Mouse (Mus musculus) kidney, embryonic 16.5 days (tissue): ENCODE data around the gene Gadd45gip1. TPM values are rescaled to one million over a fixed set of nuclear protein-coding genes. Genes with fewer than 3 reads are reported as not detected.

Experiments
- ATAC-seq: fragments of 200-750 bp; cut with Nextera tagmentation; 2 replicates; pipeline ENCODE4 v1.8.0; 2017; ENCODE audit warnings: moderate TSS enrichment; ENCODE audit not compliant: low FRiP score, low TSS enrichment
- H3K27ac ChIP-seq: fragments of 300-500 bp; sonication (generic); 2 replicates; pipeline ENCODE4 v1.5.1; 2014; ENCODE audit warnings: low read length
- H3K27me3 ChIP-seq: fragments of 300-500 bp; sonication (generic); 2 replicates; pipeline ENCODE4 v1.6.1; 2014; ENCODE audit warnings: low read length, control low read depth, mixed read lengths; ENCODE audit not compliant: insufficient read depth
- H3K36me3 ChIP-seq: fragments of 300-500 bp; sonication (generic); 2 replicates; pipeline ENCODE4 v1.6.1; 2014; ENCODE audit warnings: low read length, control low read depth, mixed read lengths; ENCODE audit not compliant: insufficient read depth
- H3K4me1 ChIP-seq: fragments of 300-500 bp; sonication (generic); 2 replicates; pipeline ENCODE4 v1.6.1; 2014; ENCODE audit warnings: low read length, control low read depth, mixed read lengths; ENCODE audit not compliant: insufficient read depth
- H3K4me2 ChIP-seq: fragments of 300-500 bp; sonication (generic); replicated peaks from 2 replicates; pipeline ENCODE4 v1.6.1; 2014; ENCODE audit warnings: low read depth, low read length
- H3K4me3 ChIP-seq: fragments of 300-500 bp; sonication (generic); 2 replicates; pipeline ENCODE4 v1.5.1; 2014; ENCODE audit warnings: mild to moderate bottlenecking, low read length
- H3K9ac ChIP-seq: fragments of 300-500 bp; sonication (generic); replicated peaks from 2 replicates; pipeline ENCODE4 v1.6.1; 2014; ENCODE audit warnings: low read length
- H3K9me3 ChIP-seq: fragments of 300-500 bp; sonication (generic); 2 replicates; pipeline ENCODE4 v1.6.1; 2016; ENCODE audit warnings: low read length, control low read depth
- WGBS: fragments of 180-500 bp; shearing (Covaris S2); extraction: QIAGEN DNeasy Blood & Tissue Kit; methylation state at CpG from one replicate; pipeline ENCODE4 v1.1.7; 2014; 5-methylcytosine and 5-hydroxymethylcytosine counted together
- polyA plus RNA-seq: library from polyadenylated mRNA; unstranded; fragments of >200 nt; fragmentation: Nextera tagmentation; extraction: Ambion mirVana; gene quantifications from 2 replicates; pipeline ENCODE4 v1.2.1, GENCODE M21; 2015

Gene Gadd45gip1
- polyA plus RNA-seq, 1 experiment from 2014 or later: 49.7 TPM

- Histone ChIP-seq H3K4me3 (no peak overlapping the region), H3K27ac (no peak overlapping the region; the same call in 1 of the 2 replicates), H3K36me3 (no peaks in the 10 kb centered on the region), H3K4me1 (peaks cover 9% of the 10 kb centered on the region; the same call in 1 of the 2 replicates), H3K9ac (no peak overlapping the region), H3K27me3 (peaks cover 88% of the 10 kb centered on the region), H3K9me3 (no peaks in the 10 kb centered on the region), H3K4me2 (no peak overlapping the region)
- no peak for ATAC-seq
- WGBS: 52% methylated on average over 7 of the region's 7 CpGs
Measured at GRCm38 (mm10) chr8:84794486-84794885, 36.8 kb upstream of the Gadd45gip1 start.

GRCm38 (mm10) chr8:84797256-84797797 lies 34.0 kb upstream of the Gadd45gip1 start:
- peaks cover 9% of the 10 kb centered on the region; the same call in 1 of the 2 replicates for H3K4me1 ChIP-seq
- no peak overlapping the region for H3K4me2 ChIP-seq
- H3K36me3 ChIP-seq: no peaks in the 10 kb centered on the region
- peaks cover 82% of the 10 kb centered on the region for H3K27me3 ChIP-seq
- ATAC-seq: no peak
- no peak overlapping the region for H3K4me3 ChIP-seq
- H3K9ac ChIP-seq: no peak overlapping the region
- WGBS: 75% methylated on average over 15 of the region's 15 CpGs
- H3K27ac ChIP-seq: no peak overlapping the region
- H3K9me3 ChIP-seq: no peaks in the 10 kb centered on the region

DNA sequence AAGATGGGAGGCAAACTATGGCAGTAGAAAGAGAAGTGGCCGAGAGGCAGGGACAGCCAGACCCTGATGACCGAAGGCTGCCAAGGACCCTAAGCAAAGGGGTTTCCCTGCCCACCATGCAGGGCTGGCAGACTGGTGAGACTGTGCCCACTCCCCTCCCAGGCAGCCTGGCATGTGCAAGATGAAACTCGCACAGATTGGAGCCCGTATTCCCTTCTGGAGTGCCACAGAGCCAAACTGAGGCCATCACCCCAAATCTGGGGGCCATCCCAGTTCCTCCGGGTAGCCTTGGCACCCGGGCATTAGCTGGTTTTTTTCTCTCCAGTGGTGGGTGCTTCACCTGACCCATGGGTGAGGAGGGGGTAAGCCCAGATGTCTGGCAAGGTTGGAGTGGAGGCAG lies 33.4 kb upstream of the Gadd45gip1 start:
- Histone ChIP-seq H3K9ac (no peak overlapping the region), H3K4me1 (peaks cover 9% of the 10 kb centered on the region; the same call in 1 of the 2 replicates), H3K4me3 (no peak overlapping the region), H3K27me3 (peaks cover 81% of the 10 kb centered on the region), H3K36me3 (no peaks in the 10 kb centered on the region), H3K27ac (no peak overlapping the region), H3K4me2 (no peak overlapping the region), H3K9me3 (no peaks in the 10 kb centered on the region)
- ATAC-seq: no peak
- WGBS: 78% methylated on average over 6 of the region's 6 CpGs

- H3K4me1 ChIP-seq: peaks cover 9% of the 10 kb centered on the region; the same call in 1 of the 2 replicates
- peak overlapping the region; percentile 87 for H3K9ac ChIP-seq
- no peaks in the 10 kb centered on the region for H3K36me3 ChIP-seq
- ATAC-seq: no peak
- H3K4me3 ChIP-seq: peak overlapping the region; percentile 73
- H3K27me3 ChIP-seq: peaks cover 81% of the 10 kb centered on the region
- no peak overlapping the region for H3K27ac ChIP-seq
- WGBS: 51% methylated on average over 10 of the region's 10 CpGs
- peak overlapping the region; percentile 96 for H3K4me2 ChIP-seq
- H3K9me3 ChIP-seq: no peaks in the 10 kb centered on the region
Measured at GRCm38 (mm10) chr8:84798446-84799135, 32.7 kb upstream of the Gadd45gip1 start.

DNA sequence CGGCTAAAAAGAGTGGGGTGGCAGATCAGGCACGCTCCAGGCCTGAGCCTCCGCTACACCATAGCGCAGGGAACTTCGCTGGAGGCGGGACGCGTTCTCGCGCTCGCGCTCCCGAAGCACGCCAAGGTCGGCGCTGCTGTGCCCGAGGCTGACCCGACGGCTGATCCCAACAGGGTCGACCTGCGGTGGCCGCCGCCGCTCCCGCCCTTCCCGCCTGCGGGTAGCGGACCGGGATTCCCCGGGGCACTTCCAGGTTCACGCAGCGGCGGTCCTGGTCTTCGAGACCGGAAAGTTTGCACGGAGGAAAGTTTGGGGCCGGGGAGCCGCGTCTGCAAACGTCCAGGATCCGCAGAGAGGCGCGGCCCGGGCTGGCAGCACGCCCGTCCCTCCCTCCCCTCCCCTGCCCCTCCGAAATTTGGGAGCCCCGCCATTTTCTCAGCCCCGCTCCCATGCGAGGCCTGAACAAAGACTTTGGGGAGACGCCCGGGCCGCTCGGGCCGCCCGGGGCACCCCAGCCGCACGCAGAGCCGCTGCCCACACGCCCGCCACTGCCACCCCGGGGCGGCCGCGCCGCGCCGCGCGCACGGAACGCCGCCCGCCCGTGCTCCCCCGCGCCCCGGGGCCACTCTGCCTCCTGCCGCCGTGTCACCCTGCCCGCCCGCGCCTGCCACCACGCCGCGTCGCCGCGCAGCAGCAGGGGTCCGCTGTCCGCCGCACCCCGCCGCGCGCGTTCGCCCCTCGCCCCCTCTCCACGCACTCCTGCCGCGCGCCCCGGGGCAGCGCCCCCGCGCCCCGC lies 32.0 kb upstream of the Gadd45gip1 start:
- no peaks in the 10 kb centered on the region for H3K36me3 ChIP-seq
- peak overlapping the region; percentile 47 for H3K27ac ChIP-seq
- H3K4me3 ChIP-seq: peak overlapping the region; percentile 73
- peaks cover 80% of the 10 kb centered on the region for H3K27me3 ChIP-seq
- H3K9me3 ChIP-seq: no peaks in the 10 kb centered on the region
- WGBS: under 1% methylated on average over 92 of the region's 108 CpGs
- peak overlapping the region; percentile 87 for H3K9ac ChIP-seq
- H3K4me1 ChIP-seq: 0 out of 2 replicates have a peak, but pooled peaks cover 3% of the 10 kb centered on the region
- peak overlapping the region; percentile 96 for H3K4me2 ChIP-seq
- peak; percentile 14; the same call in 1 of the 2 replicates for ATAC-seq

- Histone ChIP-seq H3K4me1 (no peaks in the 10 kb centered on the region), H3K9me3 (no peaks in the 10 kb centered on the region), H3K36me3 (no peaks in the 10 kb centered on the region), H3K27ac (peak within 1 kb of the TSS; percentile 47), H3K9ac (peak within 1 kb of the TSS; percentile 87), H3K27me3 (peaks cover 84% of the 10 kb centered on the region), H3K4me2 (peak within 1 kb of the TSS; percentile 96), H3K4me3 (peak within 1 kb of the TSS; percentile 73)
- ATAC-seq: peak; percentile 52; the same call in 1 of the 2 replicates
- 2% methylated on average over 42 of the region's 125 CpGs for WGBS
Measured at GRCm38 (mm10) chr8:84799999-84800831, 31.1 kb upstream of the Gadd45gip1 start, which contains the start of gene Nfix. Nfix (minus strand) TSS chr8:84800344.

GRCm38 (mm10) chr8:84806031-84806430 lies 25.3 kb upstream of the Gadd45gip1 start:
- no peak overlapping the region for H3K4me3 ChIP-seq
- no peak overlapping the region for H3K4me2 ChIP-seq
- WGBS: 98% methylated on average over 5 of the region's 5 CpGs

DNA sequence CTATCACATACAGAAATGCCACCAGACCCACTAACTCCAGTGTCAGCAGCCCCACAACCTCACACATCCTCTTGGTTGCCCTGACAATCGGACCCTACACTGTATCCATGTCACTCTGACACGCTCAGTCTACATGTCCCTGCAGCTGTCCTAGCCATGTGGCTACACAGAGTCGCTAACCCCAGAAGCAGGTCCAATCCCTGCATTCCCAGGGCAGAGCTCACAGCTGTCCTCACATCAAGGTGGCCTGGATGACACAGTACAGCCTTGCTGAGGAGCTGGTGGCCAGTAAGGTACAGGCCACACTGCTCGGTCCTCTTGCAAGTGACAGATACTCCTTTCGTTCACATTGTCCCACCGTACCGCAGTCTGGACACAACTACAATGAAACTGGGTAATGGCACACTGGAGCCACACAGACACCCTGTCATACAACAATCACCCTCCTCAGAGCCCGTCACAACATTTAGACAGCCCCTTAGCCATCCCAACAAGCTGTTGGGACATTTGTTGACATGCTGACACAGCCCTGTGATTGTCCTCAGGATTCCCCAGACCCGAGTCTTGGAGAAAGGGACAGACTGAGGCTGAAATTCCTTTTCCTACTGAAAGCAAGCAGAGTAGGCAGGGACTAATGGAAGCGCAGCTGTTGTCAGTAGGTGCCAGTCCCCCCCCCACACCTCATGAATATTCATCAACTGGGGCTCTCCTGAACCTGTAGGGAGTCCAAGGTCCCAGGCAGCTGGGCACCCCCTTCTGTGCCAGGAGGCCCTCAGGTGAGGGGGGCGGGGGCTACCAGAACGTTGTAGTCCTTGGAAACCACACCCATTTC lies 22.0 kb upstream of the Gadd45gip1 start:
- Histone ChIP-seq H3K9ac (no peak overlapping the region), H3K4me3 (no peak overlapping the region), H3K4me2 (no peak overlapping the region), H3K9me3 (peaks cover 6% of the 10 kb centered on the region), H3K27me3 (peaks cover 72% of the 10 kb centered on the region), H3K27ac (no peak overlapping the region), H3K36me3 (no peaks in the 10 kb centered on the region), H3K4me1 (peaks cover 9% of the 10 kb centered on the region; the same call in 1 of the 2 replicates)
- ATAC-seq: no peak
- 67% methylated on average over 12 of the region's 12 CpGs for WGBS

More at GRCm38 (mm10) chr8:84806031-84806430, 25.3 kb upstream of the Gadd45gip1 start:
- no peak overlapping the region for H3K9ac ChIP-seq
- no peak overlapping the region for H3K27ac ChIP-seq
- no peaks in the 10 kb centered on the region for H3K36me3 ChIP-seq
- peaks cover 79% of the 10 kb centered on the region for H3K27me3 ChIP-seq
- peaks cover 5% of the 10 kb centered on the region; the same call in 1 of the 2 replicates for H3K4me1 ChIP-seq
- no peak for ATAC-seq
- peaks cover 6% of the 10 kb centered on the region for H3K9me3 ChIP-seq
